Mouse (Mus musculus): ENCODE measurements at regions not wholly inside any gene's neighbourhood (a gene's known extent, or its start where the extent isn't known, plus 50 kb on each side); places are given as distances from the start of the nearest gene placed in this dataset.

DNA sequence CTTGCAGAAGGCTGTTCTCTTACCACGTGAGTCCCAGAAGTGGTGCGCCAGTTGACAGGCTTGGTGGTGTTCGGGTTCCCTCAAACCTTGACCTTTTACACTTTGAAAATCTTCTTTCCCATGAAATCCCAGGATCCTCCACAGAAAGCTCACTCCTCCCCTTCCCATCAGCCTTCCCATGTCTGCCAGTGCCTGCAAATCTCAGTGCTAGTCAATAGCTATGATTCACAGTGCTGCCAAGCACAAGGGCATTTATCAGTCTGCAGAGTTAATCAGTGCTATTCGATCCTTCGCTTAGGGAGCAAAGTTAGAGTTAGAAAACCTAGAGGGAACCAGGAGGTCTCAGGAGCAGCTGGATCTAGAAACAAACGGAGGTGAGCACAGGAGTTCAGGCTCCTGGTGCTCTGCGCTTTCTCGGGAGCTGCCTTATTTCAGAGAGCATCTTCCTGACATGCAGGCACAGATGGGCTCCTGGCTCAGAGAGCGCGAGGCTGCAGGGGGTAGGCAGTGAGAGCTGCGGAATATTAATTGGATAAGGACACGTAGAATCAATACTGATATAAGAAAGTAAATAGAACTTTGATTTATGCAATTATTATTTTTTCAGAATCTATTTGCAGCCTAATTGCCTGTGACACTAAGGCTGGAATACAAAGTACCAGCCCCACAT, 190.0 kb upstream of the Tgfbr2 start:
- no peak for DNase-seq

DNA sequence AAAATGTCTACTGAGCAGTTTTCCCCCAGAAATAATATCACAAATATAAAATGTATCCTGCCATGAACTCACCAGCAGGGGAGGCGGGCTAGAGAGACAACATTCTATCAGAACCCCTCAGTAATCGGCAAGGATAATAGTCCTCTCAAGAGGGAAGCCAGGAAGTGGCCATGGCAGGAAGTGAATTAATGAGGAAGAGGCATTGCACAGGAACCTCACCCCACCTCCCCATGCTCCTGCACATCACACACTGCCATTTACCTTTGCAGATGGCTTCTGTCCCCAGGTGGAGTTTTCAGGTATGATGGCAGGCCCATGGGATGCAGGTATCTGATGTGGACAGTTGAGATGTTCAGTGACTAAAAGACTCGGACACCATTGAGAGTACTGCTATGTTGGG, 185.9 kb upstream of the Tgfbr2 start:
- DNase-seq = no peak

DNA sequence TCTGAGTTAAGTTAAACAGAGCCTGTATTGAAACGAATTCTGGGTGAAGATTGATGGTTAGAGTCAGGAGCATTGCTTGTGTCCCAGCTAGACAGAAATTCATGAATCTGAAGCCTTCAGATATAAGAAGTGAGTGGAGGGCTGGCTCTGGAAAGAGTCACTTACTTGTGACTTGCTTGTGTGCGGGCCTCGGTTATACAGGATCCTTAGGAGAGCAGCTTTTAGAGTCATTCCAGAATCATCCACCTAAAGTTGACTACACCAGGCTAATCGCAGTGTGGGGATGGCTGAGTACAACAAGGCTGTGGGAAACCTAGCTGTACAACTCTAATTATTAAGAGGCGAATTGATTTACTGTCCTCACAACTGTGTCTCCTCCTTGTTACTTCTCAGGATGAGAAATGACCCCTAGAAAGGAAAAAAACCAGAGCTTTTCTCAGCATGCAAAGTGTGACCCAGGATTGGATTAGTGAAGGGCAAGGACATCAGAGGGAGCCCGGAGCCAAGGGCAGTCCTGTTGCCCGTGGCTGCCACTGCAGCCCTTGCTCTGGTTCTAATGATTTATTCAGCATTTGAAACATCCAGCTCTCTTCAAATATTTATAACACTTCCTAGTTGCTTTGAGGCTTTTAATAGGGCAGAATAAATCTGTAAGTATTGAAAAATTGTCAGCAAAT, 179.0 kb upstream of the Tgfbr2 start:
- no peak for DNase-seq

DNA sequence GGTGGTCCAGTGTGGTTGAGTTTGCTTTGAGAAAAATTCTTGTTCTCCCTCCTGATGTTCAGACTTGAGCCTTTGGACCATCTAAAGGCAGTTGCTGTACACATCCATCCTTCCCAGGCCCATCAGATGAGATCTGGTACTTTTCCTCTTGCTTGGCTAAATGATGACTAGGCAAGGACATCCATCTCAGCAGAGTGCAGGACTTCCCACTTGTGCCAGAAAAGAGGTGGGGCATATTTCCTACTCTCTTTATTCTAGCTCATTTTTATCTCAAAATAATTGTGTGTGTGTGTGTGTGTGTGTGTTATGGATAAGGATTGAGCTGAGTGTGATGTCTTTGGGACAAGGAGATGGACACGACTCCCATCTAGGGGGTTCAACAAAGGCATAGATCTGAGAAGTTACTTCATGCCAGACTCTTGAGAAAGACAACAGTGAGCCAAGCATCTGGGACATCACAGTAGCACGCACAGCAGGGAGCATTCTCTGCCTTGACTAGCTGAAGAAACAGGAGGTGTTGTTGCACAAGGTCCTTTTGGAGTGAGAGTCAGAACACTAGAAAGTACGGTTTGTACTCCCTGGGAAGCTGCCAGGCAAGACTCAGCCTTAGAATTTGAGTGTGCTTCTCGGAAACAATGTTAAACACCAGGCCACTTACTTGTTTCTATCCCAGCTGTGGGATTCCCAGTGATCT, 177.8 kb upstream of the Tgfbr2 start:
- no peak for DNase-seq

DNA sequence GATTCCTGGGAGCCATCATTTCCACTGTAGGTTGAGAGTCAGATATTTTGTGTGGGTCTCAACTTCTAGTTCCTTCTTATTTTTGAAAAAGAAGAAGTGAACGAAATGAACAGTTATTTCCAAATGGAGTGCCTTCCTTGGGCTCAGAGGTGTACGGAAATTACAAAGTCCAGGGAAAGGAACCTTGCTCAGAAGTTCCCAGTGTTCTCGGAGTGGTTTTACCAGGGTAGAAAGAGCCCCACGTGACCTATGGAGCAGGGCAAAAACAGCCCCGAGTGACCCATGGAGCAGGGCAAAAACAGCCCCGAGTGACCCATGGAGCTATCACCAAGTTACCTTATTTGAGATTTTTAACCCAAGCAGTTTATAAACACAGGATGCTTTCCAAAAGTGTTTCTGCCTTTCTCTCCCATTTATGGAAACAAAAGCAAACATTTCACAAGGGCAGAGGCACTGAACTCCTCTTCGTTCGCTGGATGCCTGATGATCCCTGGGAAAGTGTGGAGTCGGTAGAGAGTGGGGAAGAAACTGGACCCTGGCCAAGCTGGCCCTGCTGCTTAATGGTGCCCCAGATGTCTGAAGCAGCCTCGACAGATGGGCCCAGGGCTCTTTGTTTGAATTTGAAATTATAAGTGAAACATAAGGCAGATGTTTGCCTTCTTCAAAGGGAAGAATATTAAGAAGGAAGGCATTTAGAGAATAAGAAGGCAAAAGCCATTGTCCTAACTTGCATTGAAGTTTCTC, 175.8 kb upstream of the Tgfbr2 start:
- DNase-seq = no peak

DNA sequence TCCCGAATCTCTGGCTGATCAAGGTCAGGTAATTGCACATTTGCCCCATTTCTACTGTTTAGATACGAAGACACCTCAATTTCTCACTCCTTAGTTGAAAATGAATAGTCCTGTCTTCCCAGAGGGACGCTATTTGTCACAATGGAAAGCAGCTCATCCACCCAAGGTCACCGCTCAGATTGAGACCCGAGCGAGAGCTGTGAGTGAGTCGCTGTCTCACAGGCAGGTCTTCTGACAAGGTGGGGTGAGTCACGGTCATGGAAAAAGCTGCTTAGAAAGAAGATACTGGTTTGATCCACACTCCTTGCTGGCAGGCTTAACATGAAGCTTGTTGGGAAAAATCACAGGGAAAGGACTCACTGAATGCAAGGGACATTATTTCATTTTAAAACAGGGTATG, 171.9 kb upstream of the Tgfbr2 start:
- DNase-seq = no peak

DNA sequence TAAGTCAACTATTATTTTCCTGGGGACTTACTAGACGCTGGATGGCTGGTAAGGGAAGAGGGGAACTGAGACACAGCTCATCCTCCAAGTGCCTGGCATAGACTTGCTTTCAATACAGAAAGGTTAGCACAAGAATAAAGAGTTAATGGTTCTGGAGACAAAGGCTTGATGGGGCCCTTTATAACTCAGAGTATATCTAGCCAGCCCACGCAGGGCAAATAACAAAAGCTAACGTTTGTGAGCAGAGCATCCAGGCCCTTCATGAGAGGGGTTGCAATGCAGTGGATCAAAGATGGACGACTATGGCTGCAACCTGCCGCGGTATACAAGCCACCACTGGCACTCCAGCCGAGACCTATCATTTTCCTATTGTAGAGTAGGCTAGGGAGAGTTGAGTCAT, 171.3 kb upstream of the Tgfbr2 start:
- no peak for DNase-seq

DNA sequence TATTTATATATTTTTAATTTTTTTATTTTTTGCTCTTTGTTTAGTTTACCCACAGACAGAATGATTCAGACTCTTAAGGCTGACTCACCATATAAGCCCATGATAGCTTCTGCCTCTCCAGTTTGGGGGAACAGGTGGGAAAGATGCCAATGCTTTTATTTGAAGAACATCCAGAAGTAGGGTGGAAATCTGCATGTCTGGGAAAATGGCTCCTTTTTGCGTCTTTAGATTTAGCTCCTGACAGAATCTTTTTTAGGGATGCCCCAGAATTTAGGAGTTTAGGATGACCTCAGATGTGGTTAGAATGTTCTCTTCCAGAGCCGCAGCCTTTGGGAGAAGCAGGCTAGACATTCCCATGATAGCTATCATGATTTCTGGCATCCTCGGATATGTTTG, 167.9 kb upstream of the Tgfbr2 start:
- no peak for DNase-seq

DNA sequence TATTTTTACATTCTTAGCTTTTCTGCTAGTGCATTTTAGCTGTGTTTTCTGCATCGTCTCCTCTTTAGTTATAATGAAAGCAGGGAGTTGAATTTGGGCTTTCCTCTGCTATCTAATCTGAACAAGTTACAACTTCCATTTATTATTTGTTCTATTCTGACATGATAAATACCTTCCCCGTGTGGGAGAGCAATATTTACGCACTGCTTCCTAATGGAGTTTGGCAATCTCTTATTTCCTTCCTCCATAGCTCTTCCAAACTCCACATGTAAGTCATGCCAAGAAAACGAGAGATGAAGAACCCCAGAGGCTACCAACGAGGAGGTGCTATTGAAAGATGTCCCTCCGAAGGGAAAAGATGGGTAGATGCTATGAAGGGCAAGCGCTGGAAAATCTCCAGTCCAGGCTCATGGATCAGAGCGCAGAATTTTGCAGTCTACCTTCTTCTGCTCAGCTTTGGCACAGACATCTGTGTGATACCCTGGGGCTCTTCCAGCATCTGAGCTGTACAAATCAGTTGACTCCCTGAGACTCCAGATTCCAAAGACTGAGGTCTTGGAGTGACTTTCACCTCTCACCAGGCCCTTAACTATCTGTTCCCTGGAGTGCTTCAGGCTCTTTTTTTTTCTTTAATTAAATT, 167.4 kb upstream of the Tgfbr2 start:
- no peak for DNase-seq

DNA sequence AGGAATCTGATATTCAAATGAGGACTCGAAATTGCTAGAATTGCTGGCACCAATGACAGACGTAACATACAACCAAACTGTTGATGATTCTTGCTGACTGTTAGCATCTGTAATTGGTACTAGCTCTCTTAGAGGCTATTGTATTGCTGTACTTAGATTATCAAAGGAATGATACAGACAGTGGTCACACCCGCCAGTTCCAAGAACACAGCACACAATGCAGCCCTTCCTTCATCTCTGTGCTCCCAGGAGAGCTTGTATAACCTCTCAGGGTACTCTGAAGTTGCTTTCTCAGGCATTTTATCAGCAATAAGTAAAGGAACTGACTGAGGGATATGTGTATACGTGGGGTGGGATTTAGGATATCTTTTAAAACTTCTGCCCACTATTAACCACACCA, 166.8 kb upstream of the Tgfbr2 start:
- DNase-seq = no peak

DNA sequence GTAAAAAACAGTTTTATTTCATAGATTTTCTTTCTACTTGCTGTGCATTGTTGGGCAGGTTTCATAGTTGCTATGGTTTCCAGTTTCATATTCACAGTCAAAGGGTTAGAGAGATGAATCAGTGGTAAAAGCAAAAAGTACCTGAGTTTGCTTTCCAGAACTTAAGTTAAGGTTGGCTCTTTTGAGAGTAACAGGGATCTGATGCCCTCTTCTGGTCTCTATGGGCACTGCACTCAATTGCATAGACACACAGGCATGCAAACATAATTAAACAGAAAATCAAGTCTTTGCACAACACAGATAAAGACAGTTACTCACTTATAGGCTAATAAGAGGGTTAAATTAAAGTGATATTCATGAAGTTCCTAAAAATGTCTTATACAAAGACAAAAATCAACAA, 165.8 kb upstream of the Tgfbr2 start:
- DNase-seq = no peak

DNA sequence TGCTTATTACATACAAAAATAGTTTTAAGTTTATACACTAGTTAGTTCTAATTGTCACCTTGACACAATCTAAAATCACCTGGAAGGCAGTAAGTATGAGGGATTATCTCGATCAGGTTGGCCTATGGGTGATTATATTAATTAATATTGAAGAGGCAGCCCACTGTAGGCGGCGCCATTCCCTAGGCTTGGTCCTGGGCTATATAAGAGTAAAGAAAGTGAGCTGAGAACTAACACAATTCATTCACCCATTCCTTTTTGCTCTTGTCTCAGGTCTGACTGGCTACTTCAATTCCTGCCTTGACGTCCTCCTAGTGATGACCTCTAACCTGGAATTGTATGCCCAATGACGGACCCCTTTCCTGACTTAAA, 163.6 kb upstream of the Tgfbr2 start:
- DNase-seq = no peak

DNA sequence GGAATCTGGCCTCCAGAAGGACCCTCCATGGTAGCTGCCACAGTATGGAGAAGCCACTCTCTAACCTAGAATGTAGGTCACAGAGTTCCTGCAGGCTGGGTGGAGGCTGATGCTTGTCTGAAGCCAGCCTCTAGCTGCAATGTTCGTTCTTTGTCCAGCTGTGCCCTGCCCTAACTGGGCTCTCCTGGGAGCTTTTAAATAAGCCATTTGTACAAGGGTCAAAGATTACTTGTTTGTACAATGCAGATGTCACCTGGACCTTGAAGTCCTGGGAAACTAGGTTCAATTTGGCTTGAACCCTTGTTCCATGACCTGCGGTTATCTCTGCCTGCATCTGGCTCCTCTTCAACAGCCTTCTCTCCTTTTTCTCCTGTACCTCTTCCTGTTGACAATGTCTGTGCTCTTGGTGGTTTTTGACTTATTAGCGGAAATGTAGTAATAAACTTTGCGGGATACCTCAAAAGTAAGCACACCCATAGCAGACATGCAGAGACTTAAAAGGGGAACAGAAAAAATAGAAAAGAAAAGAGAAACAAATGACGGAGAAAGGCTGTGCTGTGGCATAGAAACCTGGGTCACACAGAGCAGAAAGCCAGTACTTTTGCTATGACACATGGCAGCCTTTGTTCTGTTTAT, 163.1 kb upstream of the Tgfbr2 start:
- DNase-seq = no peak

DNA sequence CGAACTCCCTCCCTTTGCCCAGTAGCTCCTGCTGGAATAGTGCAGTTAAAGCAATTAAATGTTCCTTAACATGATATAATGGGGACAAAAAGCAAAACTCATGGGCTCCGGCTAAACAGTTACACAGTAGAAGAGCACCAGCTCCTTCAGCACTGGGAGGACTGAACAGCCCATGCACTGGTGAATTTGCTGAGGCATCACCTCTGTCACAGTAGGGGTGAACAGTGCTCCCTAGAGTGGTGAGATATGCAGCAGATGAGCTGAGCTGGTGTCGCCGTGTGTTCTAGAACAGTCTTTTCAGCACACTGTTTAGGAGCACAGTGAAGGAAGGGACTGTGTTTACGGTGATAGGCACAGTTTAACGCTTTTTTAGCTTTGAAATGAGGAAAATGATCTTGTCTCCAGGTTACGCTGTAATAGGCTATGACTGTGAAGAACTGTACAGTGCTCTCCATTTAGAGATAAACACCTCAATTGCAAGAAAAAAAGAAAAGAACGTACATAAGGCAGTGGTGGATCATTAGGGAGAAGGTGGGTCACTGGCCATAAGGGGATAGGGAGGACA, 162.4 kb upstream of the Tgfbr2 start:
- no peak for DNase-seq

DNA sequence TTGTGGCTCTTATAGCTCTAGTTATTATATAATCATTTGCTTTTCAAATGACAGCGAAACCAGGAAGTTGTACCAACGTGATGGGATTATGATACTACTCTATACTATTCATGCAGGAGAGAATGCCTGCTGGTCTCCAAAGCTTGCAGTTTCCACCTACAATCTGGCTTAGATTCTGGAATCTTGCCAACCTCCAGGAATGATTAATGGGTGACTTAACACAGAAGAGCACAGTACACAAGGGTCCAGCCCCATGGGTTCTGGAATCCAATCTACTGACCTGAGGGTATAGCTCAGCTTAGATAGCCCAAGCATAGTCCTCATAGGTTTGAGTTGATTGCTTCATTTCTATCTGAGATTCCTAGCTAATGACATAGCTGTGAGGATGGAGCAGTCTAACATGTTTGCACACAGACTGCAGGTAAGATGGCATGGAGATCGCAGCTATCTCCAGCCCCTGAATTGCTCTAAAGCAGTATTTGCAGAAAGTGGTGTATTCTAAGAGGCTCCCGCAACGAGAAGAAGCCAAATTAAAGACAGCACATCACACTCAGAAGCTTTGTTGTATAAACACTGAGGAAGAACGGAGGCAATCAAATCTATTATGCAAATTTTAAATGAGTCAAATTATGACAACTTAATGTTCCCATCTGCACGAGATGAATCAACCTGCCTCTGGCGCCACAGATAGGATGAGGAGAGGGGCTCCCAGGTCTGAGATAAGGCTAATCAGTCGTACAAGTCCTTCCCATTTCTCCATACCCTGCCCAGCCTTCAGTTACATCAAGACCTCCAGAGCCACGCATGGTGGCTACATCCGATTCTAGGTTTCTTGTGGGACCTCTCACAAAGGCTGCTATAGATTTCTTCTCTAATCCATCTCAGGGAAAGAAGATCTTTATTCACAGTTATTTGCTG, 160.7 kb upstream of the Tgfbr2 start:
- no peak for DNase-seq

DNA sequence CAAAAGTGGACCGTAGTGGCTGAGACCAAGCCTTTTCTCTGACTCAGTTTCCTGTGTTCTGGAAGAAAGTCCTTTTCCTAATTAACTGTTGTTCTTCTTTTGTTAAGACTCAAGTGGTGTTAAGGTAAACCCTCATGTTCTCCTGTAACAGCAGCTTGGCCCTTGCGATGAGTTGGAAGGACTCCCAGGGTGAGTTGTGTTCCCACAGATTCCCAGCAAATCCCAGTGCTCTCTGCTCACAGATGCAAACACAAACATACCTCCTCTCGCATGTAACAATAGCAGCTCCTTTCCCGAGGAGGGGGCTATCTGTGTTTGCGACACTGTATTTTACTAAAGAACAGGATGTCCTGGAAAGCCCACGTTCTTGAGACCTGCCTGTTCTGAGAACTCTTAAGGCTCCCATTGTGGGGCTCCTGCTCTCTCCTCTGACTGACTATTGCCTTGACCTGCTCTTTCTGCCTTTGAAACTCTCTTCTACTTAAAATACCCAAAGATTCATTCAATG, 158.8 kb upstream of the Tgfbr2 start:
- no peak for DNase-seq

DNA sequence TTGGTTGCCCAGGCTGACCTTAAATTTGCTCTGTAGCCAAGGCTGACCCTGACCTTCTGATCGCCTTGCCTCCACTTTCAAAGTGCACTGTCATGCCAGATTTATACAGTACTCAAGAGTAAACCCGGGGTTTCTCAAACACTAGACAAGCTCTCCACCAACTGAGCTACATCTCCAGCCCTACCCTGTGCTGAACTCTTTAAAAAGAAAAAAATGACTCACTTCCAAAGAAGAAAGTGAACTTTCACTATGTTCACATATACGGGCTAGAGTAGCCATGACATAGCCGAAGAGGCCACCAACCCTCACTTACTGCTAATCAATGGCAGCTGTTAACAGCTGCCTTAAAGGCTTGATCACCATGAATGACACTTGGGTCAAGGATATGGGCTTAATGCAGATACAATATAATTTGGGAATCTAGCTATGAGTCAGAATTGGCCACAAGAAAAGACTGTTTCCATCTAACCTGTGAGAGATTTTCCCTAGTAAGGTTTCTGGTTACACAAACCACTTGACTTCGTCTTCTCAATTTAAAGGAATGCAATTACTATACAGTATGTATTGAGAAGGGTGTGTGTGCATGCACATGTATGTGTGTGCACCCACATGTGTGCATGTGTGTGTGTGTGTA, 157.4 kb upstream of the Tgfbr2 start:
- DNase-seq = no peak

DNA sequence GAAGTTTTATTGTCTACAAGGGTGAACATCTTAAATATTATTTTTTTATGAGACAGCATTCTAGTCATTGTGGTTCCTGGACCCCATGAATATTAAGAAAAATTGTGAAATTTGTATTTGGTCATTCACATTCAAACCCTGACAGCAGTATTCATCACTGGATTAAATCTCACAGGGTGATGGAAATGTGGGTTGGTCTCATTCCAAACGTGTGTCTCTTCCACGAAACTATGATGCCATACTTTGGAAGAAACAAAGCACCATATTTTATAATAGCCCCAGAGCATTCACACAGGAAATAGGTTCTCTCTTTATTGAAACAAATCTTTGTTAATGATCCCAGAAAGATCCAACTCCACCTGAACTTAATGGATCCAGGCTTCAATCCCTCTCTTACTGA, 156.2 kb upstream of the Tgfbr2 start:
- DNase-seq = no peak

DNA sequence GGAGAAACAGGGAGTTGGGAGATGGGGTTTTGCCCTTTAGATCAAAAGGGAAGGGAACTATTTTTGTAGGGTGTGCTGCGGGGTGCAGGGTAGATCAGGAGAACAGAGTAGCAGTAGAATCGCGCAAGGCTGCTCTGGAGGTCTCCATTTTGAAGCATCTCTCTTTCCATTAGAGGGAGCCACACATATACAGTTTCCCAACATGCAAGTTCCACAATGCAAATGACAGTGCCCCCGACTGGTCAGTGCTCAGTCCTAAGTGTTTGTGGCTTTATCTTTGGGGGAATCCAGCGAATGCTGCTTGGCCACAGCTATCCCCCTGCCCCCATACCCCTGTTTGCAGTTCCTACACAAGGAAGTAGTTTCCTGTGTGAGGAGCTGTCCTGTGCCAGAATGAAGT, 155.6 kb upstream of the Tgfbr2 start:
- no peak for DNase-seq

DNA sequence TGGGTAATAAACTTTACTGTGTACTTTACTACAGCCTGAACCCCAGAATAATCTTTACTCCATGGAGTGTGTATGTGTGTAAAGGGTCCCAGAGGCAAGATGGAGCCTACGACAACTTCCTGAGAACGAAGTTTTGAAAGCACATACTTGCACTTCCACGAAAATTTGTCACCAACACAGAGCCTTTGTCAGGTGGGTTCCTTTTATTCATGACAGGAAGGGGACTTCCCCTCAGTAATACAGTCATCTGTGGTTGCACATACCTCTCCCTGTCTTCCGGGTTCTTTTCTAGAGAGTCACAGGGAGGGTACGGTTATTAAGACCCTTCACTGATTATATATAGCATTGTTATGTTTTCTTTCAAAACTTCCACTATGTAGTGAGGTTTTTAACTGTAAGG, 154.0 kb upstream of the Tgfbr2 start:
- DNase-seq = no peak

DNA sequence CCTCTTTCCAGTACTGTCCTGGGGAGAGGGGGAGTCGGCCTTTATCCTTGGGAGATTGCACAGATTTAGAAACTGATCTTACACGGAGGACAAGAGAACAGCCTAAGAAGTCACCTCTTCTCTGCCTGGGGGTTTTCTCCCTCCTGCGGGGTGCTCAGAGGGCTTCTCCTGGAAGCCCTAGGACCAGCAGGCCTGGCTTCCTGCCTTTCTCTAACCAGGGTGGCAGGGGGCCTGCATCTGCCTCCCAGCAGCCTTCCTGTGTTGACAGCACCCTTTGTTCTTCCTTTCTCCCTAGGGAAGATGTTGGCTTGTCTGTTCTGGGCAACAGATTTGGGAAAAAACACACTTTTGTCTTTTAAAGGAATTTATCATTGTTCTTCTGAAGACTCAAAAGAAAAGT, 153.0 kb upstream of the Tgfbr2 start:
- no peak for DNase-seq

Data from cerebellum, adult 9-11 months (tissue).